In the genomic region with DNA sequence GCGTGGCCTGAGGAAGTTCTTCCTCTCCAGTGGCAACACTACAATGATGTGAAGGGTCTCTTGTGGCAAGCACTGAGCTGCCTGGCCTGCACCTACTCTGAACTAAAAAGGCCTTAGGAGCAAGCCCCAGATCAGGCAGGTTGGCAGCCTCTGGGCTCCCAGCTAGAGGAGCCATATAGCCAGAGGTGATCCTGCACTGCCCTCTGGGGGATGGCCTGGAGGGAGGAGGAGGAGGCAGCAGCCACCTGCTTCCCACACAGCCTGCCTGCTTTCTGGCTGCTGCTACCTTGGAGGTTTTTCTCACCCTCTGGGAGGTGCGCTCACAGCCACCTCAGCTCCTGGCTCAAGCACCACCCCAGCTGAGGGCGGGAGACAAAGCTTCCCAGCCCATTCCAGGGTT, we compare ENCODE assay signal across 8 mouse cellular contexts. TPM values are rescaled to one million over a fixed set of nuclear protein-coding genes. Genes with fewer than 3 reads are reported as not detected.
A peak's percentile ranks its signal among the peaks of the same experiment; 100 is the strongest.
DNase-seq lines count a peak whose midpoint lies in the region; ATAC-seq lines count a peak whose summit lies in the region.
"Had no signal": no experiment of that assay in that cellular context is flagged by ENCODE, and none has a peak within 500 bp of the region (broad histone marks: within the 10 kb centered on the region; RNA-seq: fewer than 3 reads in every experiment).

No protein-coding gene starts in this region.

- H3K9me3 ChIP-seq in liver, embryonic 11.5 days (ENCODE audit: control insufficient read depth, low read length), result no peaks in the 10 kb centered on the region

- no peaks in the 10 kb centered on the region; the same call in 1 of the 2 replicates for H3K27me3 ChIP-seq in liver, embryonic 11.5 days (replicated peaks; ENCODE audit: control insufficient read depth, insufficient read depth, low read length)

- 42% methylated on average over 3 of the region's 3 CpGs for WGBS in liver, embryonic 11.5 days

- H3K27ac ChIP-seq in liver, embryonic 11.5 days (ENCODE audit: low read depth, low read length), result no peak overlapping the region

- no peak overlapping the region for H3K9ac ChIP-seq in liver, embryonic 11.5 days (ENCODE audit: low read depth, low read length)

- H3K36me3 ChIP-seq in liver, embryonic 11.5 days (ENCODE audit: control insufficient read depth, insufficient read depth, low read length), result no peaks in the 10 kb centered on the region

- ATAC-seq in liver, embryonic 11.5 days (replicated peaks; ENCODE audit: low FRiP score), result no peak

- H3K4me1 ChIP-seq in liver, embryonic 11.5 days (replicated peaks; ENCODE audit: control insufficient read depth, insufficient read depth, low read length), result no peaks in the 10 kb centered on the region

- peak; percentile 14 for DNase-seq in liver
- DNase-seq in liver, embryonic 11.5 days (ENCODE audit: low spot score), result no peak
- peak; percentile 31 for DNase-seq in cerebellum, adult 9-10 months
- peak; percentile 51 for DNase-seq in heart, postnatal 4 days
- peak; percentile 68 for DNase-seq in lung, postnatal 36 days
- no peak for DNase-seq in B cell, adult 2 months
- DNase-seq in testis, postnatal 14 days (ENCODE audit: low spot score), result no peak

- H3K4me2 ChIP-seq in liver, embryonic 11.5 days, result no peak overlapping the region

- H3K4me3 ChIP-seq in liver, embryonic 11.5 days (ENCODE audit: low read depth, low read length), result no peak overlapping the region

RNA-seq across cellular contexts. Expression of a gene that starts 22.4 kb away (rescaled TPM):
- polyA plus RNA-seq in liver, embryonic 11.5 days (2014; fragmentation: Nextera tagmentation; extraction: Ambion mirVana), result not detected in 2 replicates
- not detected for total RNA-seq in heart, postnatal 4 days (2021)
- total RNA-seq: common myeloid progenitor, adult 5-6 weeks had no signal

Comparison
In these comparisons a context has a peak if more than half of its experiments do, and no peak if none do; other contexts are left out.
1. DNase-seq: peak in liver (single experiment), cerebellum, adult 9-10 months (single experiment), heart, postnatal 4 days (single experiment) and lung, postnatal 36 days (single experiment); none in liver, embryonic 11.5 days (single experiment), B cell, adult 2 months (0 of 2) and testis, postnatal 14 days (single experiment).